Mouse (Mus musculus) lung, embryonic 15.5 days (tissue): ENCODE results near the gene Adap2. TPM values are rescaled to one million over a fixed set of nuclear protein-coding genes. Genes with fewer than 3 reads are reported as not detected.
A peak's percentile ranks its signal among the peaks of the same experiment; 100 is the strongest.
"Not testable (repeated sequence)": the region's sequence is repeated elsewhere in the genome, so short reads cannot be mapped to it uniquely, and the experiment has no call there.

Source experiments
- ATAC-seq: fragments of 200-750 bp; cut with Nextera tagmentation; 2 replicates; pipeline ENCODE4 v1.8.0; 2017; ENCODE audit warnings: moderate number of reproducible peaks, borderline replicate concordance; ENCODE audit not compliant: low FRiP score, low TSS enrichment; ENCODE audit errors: extremely low read depth
- H3K27ac ChIP-seq: fragments of 300-500 bp; sonication (generic); 2 replicates; pipeline ENCODE4 v1.5.1; 2015; ENCODE audit warnings: moderate library complexity, mild to moderate bottlenecking, inconsistent platforms
- H3K27me3 ChIP-seq: fragments of 300-500 bp; sonication (generic); 2 replicates; pipeline ENCODE4 v1.6.1; 2015; ENCODE audit warnings: inconsistent platforms
- H3K36me3 ChIP-seq: fragments of 300-500 bp; sonication (generic); 2 replicates; pipeline ENCODE4 v1.6.1; 2015; ENCODE audit warnings: inconsistent platforms
- H3K4me1 ChIP-seq: fragments of 300-500 bp; sonication (generic); 2 replicates; pipeline ENCODE4 v1.6.1; 2015; ENCODE audit warnings: inconsistent platforms
- H3K4me2 ChIP-seq: fragments of 300-500 bp; sonication (generic); 2 replicates; pipeline ENCODE4 v1.6.1; 2015; ENCODE audit warnings: inconsistent platforms, mild to moderate bottlenecking, moderate library complexity
- H3K4me3 ChIP-seq: fragments of 300-500 bp; sonication (generic); 2 replicates; pipeline ENCODE4 v1.5.1; 2015; ENCODE audit warnings: mild to moderate bottlenecking, inconsistent platforms
- H3K9ac ChIP-seq: fragments of 300-500 bp; sonication (generic); 2 replicates; pipeline ENCODE4 v1.6.1; 2015; ENCODE audit warnings: inconsistent platforms
- H3K9me3 ChIP-seq: fragments of 300-500 bp; sonication (generic); 2 replicates; pipeline ENCODE4 v1.6.1; 2016; ENCODE audit warnings: inconsistent platforms
- WGBS: fragments of 180-500 bp; shearing (Covaris S2); methylation state at CpG from one replicate; pipeline ENCODE4 v1.1.7; 2015; 5-methylcytosine and 5-hydroxymethylcytosine counted together
- polyA plus RNA-seq: library from polyadenylated mRNA; unstranded; fragments of >200 nt; fragmentation: Nextera tagmentation; extraction: Ambion mirVana; gene quantifications from 2 replicates; pipeline ENCODE4 v1.2.1, GENCODE M21; 2015

The Adap2 gene
- polyA plus RNA-seq, 1 experiment from 2014 or later, result 2.5 TPM

DNA sequence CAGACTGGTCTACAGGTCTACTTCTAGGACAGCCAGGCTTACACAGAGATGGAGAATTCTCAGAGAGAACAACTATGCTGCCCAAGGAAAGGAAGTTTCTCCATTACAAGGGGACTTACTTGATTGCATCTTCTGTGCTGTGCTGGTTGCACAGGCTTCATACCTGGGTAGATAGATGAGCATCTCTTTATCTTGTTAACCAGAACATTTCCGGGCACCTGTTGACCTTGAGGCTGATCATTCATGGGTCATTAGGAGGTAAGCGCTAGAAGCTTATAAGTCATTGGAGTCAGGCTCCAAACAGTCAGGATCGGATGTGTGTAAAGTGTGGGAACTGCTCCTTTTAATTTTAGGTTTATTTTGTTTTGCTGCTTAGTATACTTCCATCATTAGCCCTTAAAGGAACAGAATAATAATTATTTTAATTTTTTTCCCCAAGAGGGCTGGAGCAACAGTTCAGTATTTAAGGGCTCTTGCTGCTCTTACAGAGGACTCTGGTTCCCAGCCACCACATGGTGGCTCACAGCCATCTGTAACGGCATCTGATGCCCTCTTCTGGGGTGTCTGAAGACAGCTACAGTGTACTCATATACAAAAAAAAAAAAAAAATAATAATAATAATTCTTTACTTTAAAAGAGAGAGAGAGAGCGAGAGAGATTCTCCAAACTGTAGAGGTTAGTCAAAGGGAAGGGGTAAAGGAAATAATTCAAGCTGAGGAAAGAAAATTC is 27.3 kb downstream of the Adap2 start:
- Histone ChIP-seq H3K9ac (no peak overlapping the region), H3K9me3 (no peaks in the 10 kb centered on the region), H3K4me1 (no peaks in the 10 kb centered on the region), H3K27ac (no peak overlapping the region), H3K27me3 (no peaks in the 10 kb centered on the region), H3K36me3 (no peaks in the 10 kb centered on the region), H3K4me2 (no peak overlapping the region), H3K4me3 (no peak overlapping the region)
- 64% methylated on average over 5 of the region's 5 CpGs for WGBS
- no peak for ATAC-seq

DNA sequence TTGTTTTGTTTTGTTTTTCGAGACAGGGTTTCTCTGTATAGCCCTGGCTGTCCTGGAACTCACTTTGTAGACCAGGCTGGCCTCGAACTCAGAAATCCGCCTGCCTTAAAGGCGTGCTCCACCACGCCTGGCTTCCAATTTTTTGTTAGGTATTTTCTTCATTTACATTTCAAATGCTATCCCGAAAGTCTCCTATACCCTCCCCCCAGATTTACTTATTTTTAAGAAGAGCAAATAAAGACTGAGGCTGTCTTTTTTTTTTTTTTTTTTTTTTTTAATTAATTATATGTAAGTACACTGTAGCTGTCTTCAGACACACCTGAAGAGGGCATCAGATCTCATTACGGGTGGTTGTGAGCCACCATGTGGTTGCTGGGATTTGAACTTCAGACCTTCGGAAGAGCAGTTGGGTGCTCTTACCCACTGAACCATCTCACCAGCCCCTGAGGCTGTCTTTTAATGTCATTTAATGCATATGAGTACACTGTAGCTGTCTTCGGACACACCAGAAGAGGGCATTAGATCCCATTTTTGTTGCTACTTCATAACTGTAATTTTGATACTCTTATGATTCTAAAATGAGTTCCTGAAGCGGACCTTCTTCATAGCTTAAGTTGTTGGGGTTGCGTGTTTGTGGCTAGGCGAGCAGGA is 29.3 kb downstream of the Adap2 start:
- not testable (repeated sequence) for H3K27me3 ChIP-seq, H3K9me3 ChIP-seq, H3K4me1 ChIP-seq, H3K36me3 ChIP-seq
- H3K9ac ChIP-seq, result peak overlapping the region; percentile 78; the same call in 1 of the 2 replicates
- 41% methylated on average over 12 of the region's 12 CpGs for WGBS
- H3K4me2 ChIP-seq, result peak overlapping the region; percentile 78
- peak overlapping the region; percentile 71 for H3K4me3 ChIP-seq
- 0 out of 2 replicates have a peak overlapping the region, but pooled peaks have one; percentile 83 for H3K27ac ChIP-seq
- ATAC-seq, result peak; percentile 72

DNA sequence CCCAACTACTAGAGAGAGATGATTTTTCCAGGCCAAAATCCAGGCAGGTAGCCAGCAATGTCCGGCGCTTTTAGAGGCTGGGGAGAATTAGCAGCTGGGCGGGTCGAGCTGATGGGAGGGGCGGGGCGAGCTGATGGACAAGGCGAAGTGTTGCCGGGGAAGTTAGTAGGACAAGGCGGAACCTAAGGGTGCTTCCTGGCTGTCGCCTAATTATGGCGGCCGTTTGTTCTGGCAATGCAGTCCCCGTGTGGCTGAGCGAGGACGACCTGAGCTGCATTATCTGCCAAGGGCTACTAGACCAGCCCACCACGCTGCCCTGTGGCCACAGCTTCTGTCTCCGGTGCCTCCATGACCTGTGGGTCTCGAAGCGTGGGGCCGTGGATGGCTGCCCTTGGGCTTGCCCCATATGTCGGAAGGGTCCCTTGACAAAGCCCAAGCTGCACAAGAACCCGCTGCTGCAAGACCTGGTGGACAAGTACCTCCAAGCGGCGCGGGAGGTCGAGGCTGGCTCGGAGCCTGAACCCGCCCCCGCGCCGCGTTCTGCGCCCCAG is 29.9 kb downstream of the Adap2 start, which contains the start of gene Rnf135:
TSS of gene Rnf135 (plus strand) at position 147 of the 551 bp plus-strand sequence.
- Histone ChIP-seq H3K4me2 (peak within 1 kb of the TSS; percentile 78), H3K4me1 (no peaks in the 10 kb centered on the region), H3K36me3 (no peaks in the 10 kb centered on the region), H3K9me3 (no peaks in the 10 kb centered on the region), H3K9ac (peak within 1 kb of the TSS; percentile 78), H3K4me3 (peak within 1 kb of the TSS; percentile 71), H3K27ac (peak within 1 kb of the TSS; percentile 83), H3K27me3 (no peaks in the 10 kb centered on the region)
- ATAC-seq, result peak; percentile 94
- WGBS, result 2% methylated on average over 33 of the region's 33 CpGs

DNA sequence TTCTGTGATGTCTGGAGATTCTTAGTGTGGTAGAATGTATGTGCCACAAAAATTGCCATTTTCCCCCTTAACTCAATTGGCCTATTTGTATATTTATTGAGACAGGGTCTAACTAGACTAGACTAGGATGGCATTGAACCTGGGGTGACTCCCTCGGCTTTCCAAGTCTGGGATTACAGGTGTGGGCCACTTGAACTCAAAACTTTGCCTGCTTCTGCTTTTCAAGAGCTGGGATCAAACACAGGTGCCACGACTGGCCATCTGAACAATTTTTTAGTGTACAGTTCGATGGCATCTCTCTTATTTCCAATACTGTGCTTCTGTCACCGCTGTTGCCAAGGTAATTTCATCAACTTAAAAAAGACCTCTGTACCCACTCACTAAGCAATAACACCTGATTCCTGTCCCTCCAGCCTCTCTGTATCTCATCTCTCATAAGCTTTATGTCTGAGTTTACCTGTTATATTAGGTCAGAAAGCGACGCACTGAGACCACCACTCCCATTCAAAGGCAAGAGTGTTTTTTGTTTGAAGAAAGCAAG is 30.7 kb downstream of the Adap2 start:
- peak overlapping the region; percentile 78; the same call in 1 of the 2 replicates for H3K9ac ChIP-seq
- peak overlapping the region; percentile 71 for H3K4me3 ChIP-seq
- H3K9me3 ChIP-seq, result no peaks in the 10 kb centered on the region
- H3K4me2 ChIP-seq, result peak overlapping the region; percentile 78
- peak overlapping the region; percentile 83; the same call in 1 of the 2 replicates for H3K27ac ChIP-seq
- H3K27me3 ChIP-seq, result no peaks in the 10 kb centered on the region
- 68% methylated on average over 6 of the region's 6 CpGs for WGBS
- ATAC-seq, result no peak
- H3K4me1 ChIP-seq, result no peaks in the 10 kb centered on the region
- H3K36me3 ChIP-seq, result no peaks in the 10 kb centered on the region

GRCm38 (mm10) chr11:80185441-80185976 is 31.6 kb downstream of the Adap2 start:
- not testable (repeated sequence) for H3K4me2 ChIP-seq, H3K36me3 ChIP-seq, H3K9me3 ChIP-seq, H3K27me3 ChIP-seq, H3K27ac ChIP-seq, H3K4me3 ChIP-seq, ATAC-seq, H3K9ac ChIP-seq, H3K4me1 ChIP-seq
- 55% methylated on average over 5 of the region's 5 CpGs for WGBS

DNA sequence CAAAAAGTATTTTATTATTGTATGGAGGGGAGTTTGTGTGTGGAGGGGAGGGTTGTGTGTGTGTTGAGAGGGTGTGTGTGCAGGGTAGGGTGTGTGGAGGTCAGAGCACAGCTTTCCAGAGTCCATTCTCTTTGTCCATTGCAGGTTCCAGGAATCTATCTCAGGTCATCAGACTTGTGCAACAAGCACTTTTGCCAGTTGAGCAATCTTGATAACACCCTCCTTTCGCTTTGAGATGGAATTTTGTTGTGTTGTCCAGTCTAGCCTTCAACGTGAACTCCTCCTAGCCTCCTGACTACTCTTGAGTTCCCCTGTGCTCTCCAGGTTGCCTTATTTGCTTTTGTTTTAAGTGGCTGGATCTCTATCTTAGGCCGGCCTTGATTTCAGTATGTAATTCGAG is 36.4 kb downstream of the Adap2 start:
- H3K4me1 ChIP-seq, result no peaks in the 10 kb centered on the region
- no peak overlapping the region for H3K9ac ChIP-seq
- H3K27ac ChIP-seq, result no peak overlapping the region
- no peaks in the 10 kb centered on the region for H3K9me3 ChIP-seq
- peaks cover 8% of the 10 kb centered on the region; the same call in 1 of the 2 replicates for H3K36me3 ChIP-seq
- no peak overlapping the region for H3K4me3 ChIP-seq
- no peak overlapping the region for H3K4me2 ChIP-seq
- 38% methylated on average over 4 of the region's 4 CpGs for WGBS
- ATAC-seq, result no peak
- no peaks in the 10 kb centered on the region for H3K27me3 ChIP-seq

GRCm38 (mm10) chr11:80193827-80194226 is 39.9 kb downstream of the Adap2 start:
- Histone ChIP-seq H3K4me1 (no peaks in the 10 kb centered on the region), H3K4me2 (no peak overlapping the region), H3K9ac (no peak overlapping the region), H3K27ac (no peak overlapping the region), H3K27me3 (no peaks in the 10 kb centered on the region), H3K9me3 (no peaks in the 10 kb centered on the region), H3K4me3 (no peak overlapping the region), H3K36me3 (peaks cover 8% of the 10 kb centered on the region; the same call in 1 of the 2 replicates)
- WGBS, result 64% methylated on average over 4 of the region's 4 CpGs
- ATAC-seq, result no peak

- Histone ChIP-seq H3K36me3 (peaks cover 8% of the 10 kb centered on the region; the same call in 1 of the 2 replicates), H3K4me1 (no peaks in the 10 kb centered on the region), H3K4me2 (no peak overlapping the region), H3K27ac (no peak overlapping the region), H3K9ac (no peak overlapping the region), H3K9me3 (no peaks in the 10 kb centered on the region), H3K27me3 (no peaks in the 10 kb centered on the region), H3K4me3 (no peak overlapping the region)
- no peak for ATAC-seq
- 80% methylated on average over 7 of the region's 7 CpGs for WGBS
Observed at GRCm38 (mm10) chr11:80196351-80196750, 42.4 kb downstream of the Adap2 start.

- Histone ChIP-seq H3K4me3 (no peak overlapping the region), H3K4me1 (no peaks in the 10 kb centered on the region), H3K27me3 (no peaks in the 10 kb centered on the region), H3K36me3 (peaks cover 6% of the 10 kb centered on the region; the same call in 1 of the 2 replicates), H3K27ac (no peak overlapping the region), H3K4me2 (no peak overlapping the region), H3K9ac (no peak overlapping the region), H3K9me3 (no peaks in the 10 kb centered on the region)
- no peak for ATAC-seq
- WGBS, result 93% methylated on average over 3 of the region's 3 CpGs
Observed at GRCm38 (mm10) chr11:80199316-80199715, 45.4 kb downstream of the Adap2 start.

- H3K4me3 ChIP-seq, result no peak overlapping the region
- H3K4me2 ChIP-seq, result no peak overlapping the region
- H3K4me1 ChIP-seq, result no peaks in the 10 kb centered on the region
- no peaks in the 10 kb centered on the region for H3K27me3 ChIP-seq
- H3K9ac ChIP-seq, result no peak overlapping the region
- H3K27ac ChIP-seq, result no peak overlapping the region
- ATAC-seq, result no peak
- peaks cover 2% of the 10 kb centered on the region; the same call in 1 of the 2 replicates for H3K36me3 ChIP-seq
- 98% methylated on average over 2 of the region's 2 CpGs for WGBS
- no peaks in the 10 kb centered on the region for H3K9me3 ChIP-seq
Observed at GRCm38 (mm10) chr11:80199773-80200172, 45.9 kb downstream of the Adap2 start.

- Histone ChIP-seq H3K27me3 (no peaks in the 10 kb centered on the region), H3K9ac (no peak overlapping the region), H3K4me1 (no peaks in the 10 kb centered on the region), H3K4me3 (no peak overlapping the region), H3K9me3 (no peaks in the 10 kb centered on the region), H3K4me2 (no peak overlapping the region), H3K27ac (no peak overlapping the region), H3K36me3 (no peaks in the 10 kb centered on the region)
- WGBS, result 67% methylated on average over 1 of the region's 1 CpGs
- ATAC-seq, result no peak
Observed at GRCm38 (mm10) chr11:80200326-80200725, 46.4 kb downstream of the Adap2 start.
